Mouse (Mus musculus) intestine, postnatal 0 days (tissue): ENCODE results near the gene Cyp2d11. TPM values are rescaled to one million over a fixed set of nuclear protein-coding genes. Genes with fewer than 3 reads are reported as not detected.

Experiments
- ATAC-seq: fragments of 200-750 bp; cut with Nextera tagmentation; 2 replicates; pipeline ENCODE4 v1.8.0; 2017; ENCODE audit warnings: mild to moderate bottlenecking, moderate TSS enrichment, moderate library complexity
- H3K27ac ChIP-seq: fragments of 300-500 bp; sonication (generic); 2 replicates; pipeline ENCODE4 v1.5.1; 2014; ENCODE audit warnings: mild to moderate bottlenecking, low read depth, low read length, moderate library complexity
- H3K27me3 ChIP-seq: fragments of 300-500 bp; sonication (generic); replicated peaks from 2 replicates; pipeline ENCODE4 v1.6.1; 2014; ENCODE audit warnings: low read length, mixed read lengths; ENCODE audit not compliant: control insufficient read depth, insufficient read depth
- H3K36me3 ChIP-seq: fragments of 300-500 bp; sonication (generic); 2 replicates; pipeline ENCODE4 v1.6.1; 2014; ENCODE audit warnings: mild to moderate bottlenecking, moderate library complexity; ENCODE audit not compliant: control insufficient read depth, insufficient read depth
- H3K4me1 ChIP-seq: fragments of 300-500 bp; sonication (generic); replicated peaks from 2 replicates; pipeline ENCODE4 v1.6.1; 2014; ENCODE audit warnings: antibody characterized with exemption, low read length, mixed read lengths; ENCODE audit not compliant: control insufficient read depth, insufficient read depth
- H3K4me2 ChIP-seq: fragments of 300-500 bp; sonication (generic); replicated peaks from 2 replicates; pipeline ENCODE4 v1.6.1; 2014; ENCODE audit warnings: low read depth, mild to moderate bottlenecking, moderate library complexity
- H3K4me3 ChIP-seq: fragments of 300-500 bp; sonication (generic); 2 replicates; pipeline ENCODE4 v1.5.1; 2014; ENCODE audit warnings: low read depth, low read length
- H3K9ac ChIP-seq: fragments of 300-500 bp; sonication (generic); 2 replicates; pipeline ENCODE4 v1.6.1; 2014; ENCODE audit warnings: mild to moderate bottlenecking, low read depth, low read length
- H3K9me3 ChIP-seq: fragments of 300-500 bp; sonication (generic); 2 replicates; pipeline ENCODE4 v1.6.1; 2016; ENCODE audit warnings: mixed run types; ENCODE audit not compliant: control insufficient read depth
- CTCF ChIP-seq: sonication (generic); IDR thresholded peaks from 2 replicates; pipeline ENCODE4 v1.5.1; 2016; ENCODE audit warnings: low read depth, mild to moderate bottlenecking, control low read depth, antibody characterized with exemption, moderate library complexity
- WGBS: fragments of 180-500 bp; shearing (Covaris S2); extraction: QIAGEN DNeasy Blood & Tissue Kit; methylation state at CpG from one replicate; pipeline ENCODE4 v1.1.7; 2014; 5-methylcytosine and 5-hydroxymethylcytosine counted together
- polyA plus RNA-seq: library from polyadenylated mRNA; unstranded; fragments of >200 nt; fragmentation: Nextera tagmentation; extraction: Ambion mirVana; gene quantifications from 2 replicates; pipeline ENCODE4 v1.2.1, GENCODE M21; 2015

The Cyp2d11 gene
- polyA plus RNA-seq, 1 experiment from 2014 or later: not detected

DNA sequence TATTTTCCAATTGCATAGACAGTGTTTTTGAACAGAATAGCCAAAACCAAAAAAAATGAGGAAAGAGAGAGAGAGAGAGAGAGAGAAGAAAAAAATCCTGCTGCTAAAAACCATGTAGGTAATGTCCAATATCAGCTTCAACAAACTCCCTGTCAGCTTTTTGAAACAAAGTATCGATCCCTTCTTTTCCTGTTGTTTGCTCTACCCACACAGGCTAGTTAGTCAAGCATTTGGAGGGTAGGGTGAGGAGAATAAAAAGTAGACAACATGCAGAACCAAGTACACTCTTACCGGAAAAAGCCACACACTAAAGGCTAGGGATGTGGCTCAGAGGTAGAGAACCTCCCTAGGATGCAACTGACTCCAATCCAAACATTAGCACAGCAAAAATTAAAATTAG is 8.1 kb downstream of the Cyp2d11 start:
- H3K4me2 ChIP-seq: no peak overlapping the region
- no peaks in the 10 kb centered on the region for H3K9me3 ChIP-seq
- 82% methylated on average over 2 of the region's 2 CpGs for WGBS
- no peaks in the 10 kb centered on the region for H3K27me3 ChIP-seq
- no peak for TF ChIP-seq CTCF
- ATAC-seq: no peak
- H3K36me3 ChIP-seq: no peaks in the 10 kb centered on the region
- H3K27ac ChIP-seq: no peak overlapping the region
- no peaks in the 10 kb centered on the region for H3K4me1 ChIP-seq
- H3K4me3 ChIP-seq: no peak overlapping the region
- H3K9ac ChIP-seq: no peak overlapping the region

DNA sequence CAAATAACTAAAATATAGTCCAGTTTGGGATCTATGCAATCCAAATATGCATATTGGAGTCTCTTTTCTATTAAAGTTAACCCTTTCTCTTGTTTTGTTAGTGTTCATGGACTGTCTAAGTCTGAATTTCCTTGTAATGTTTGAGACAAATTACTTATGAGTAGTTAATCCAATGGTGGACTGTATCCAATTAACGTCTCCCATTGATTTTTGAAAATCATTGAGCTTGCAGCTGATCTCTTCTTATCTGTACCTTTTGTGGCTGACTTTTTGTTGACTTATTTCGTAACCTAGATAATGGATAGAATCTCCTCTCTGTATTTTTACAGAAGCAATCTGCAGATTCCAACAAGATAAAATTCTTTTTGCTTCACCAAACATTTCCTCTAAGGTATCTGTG is 11.4 kb downstream of the Cyp2d11 start:
- H3K4me2 ChIP-seq: no peak overlapping the region
- WGBS: 62% methylated on average over 2 of the region's 2 CpGs
- H3K9ac ChIP-seq: no peak overlapping the region
- no peak for TF ChIP-seq CTCF
- ATAC-seq: no peak
- H3K4me3 ChIP-seq: no peak overlapping the region
- no peaks in the 10 kb centered on the region for H3K27me3 ChIP-seq
- no peaks in the 10 kb centered on the region for H3K36me3 ChIP-seq
- H3K4me1 ChIP-seq: 0 out of 2 replicates have a peak, but pooled peaks cover 5% of the 10 kb centered on the region
- no peaks in the 10 kb centered on the region for H3K9me3 ChIP-seq
- H3K27ac ChIP-seq: no peak overlapping the region

DNA sequence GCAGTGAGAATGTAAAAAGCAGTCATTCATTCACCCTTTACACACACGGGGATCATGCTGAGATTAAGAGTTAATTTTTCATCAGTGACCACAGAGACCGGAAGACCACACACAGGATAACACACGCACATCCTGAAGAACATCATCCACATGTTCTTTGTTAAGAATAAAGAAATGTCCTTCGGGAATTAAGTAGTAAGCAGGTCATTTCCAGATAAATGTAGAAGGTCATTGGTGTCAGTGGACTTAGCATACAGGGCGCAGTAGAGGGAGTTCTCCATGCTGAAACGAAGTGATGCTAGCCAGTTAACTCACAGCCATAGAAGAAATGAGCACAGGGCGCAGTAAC is 13.1 kb downstream of the Cyp2d11 start:
- Histone ChIP-seq H3K27ac (0 out of 2 replicates have a peak overlapping the region, but pooled peaks have one; percentile 31), H3K4me2 (peak overlapping the region; percentile 73), H3K4me1 (0 out of 2 replicates have a peak, but pooled peaks cover 5% of the 10 kb centered on the region), H3K9me3 (no peaks in the 10 kb centered on the region), H3K27me3 (no peaks in the 10 kb centered on the region), H3K9ac (no peak overlapping the region), H3K36me3 (no peaks in the 10 kb centered on the region), H3K4me3 (0 out of 2 replicates have a peak overlapping the region, but pooled peaks have one; percentile 13)
- ATAC-seq: no peak
- no peak for TF ChIP-seq CTCF
- WGBS: 36% methylated on average over 7 of the region's 7 CpGs

DNA sequence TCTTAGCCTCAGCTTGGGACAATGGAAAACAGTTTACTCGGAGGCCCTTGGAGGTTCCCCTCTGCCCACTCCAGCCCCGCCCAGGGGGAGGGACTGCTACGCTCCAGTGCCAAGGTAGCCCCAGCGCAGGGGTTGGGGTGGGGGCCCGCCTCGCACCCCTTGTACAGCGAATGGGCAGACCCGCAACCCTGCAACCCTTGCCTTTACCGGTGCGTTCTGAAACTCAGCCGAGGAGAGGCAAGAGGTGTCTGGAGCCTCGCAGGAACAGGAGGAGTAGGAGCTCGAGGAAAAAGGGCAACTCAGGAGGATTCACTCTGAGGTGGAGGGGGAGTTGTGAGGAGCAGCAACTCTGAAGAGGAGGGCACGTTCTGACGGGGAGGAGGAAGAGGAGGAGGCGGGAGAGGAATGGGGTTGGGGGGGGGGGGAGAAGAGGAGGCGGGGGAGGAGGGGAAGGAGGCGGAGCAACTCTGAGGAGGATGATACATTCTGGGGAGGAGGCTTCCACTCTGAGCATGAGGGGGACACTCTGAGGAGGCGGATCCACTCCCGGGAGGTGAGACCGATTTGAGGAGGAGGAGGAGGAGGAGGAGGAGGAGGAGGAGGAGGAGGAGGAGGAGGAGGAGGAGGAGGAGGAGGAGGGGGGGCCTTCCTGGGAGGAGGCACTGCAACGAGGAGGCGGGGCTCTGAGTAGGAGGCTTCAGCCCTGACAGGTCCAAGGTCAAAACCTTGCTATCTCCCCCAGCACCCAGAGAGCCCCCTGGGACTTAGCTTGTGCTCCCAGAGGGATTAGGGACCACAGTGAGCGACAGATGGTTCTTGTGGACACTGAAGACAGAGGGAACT is 13.7 kb downstream of the Cyp2d11 start, which contains the start of gene Cyp2d22:
Cyp2d22 (minus strand) TSS at position 390 of the 843 bp plus-strand sequence.
- Histone ChIP-seq H3K9me3 (no peaks in the 10 kb centered on the region), H3K4me3 (peak within 1 kb of the TSS; percentile 51), H3K9ac (peak within 1 kb of the TSS; percentile 59), H3K27ac (peak within 1 kb of the TSS; percentile 84), H3K4me1 (0 out of 2 replicates have a peak, but pooled peaks cover 5% of the 10 kb centered on the region), H3K27me3 (no peaks in the 10 kb centered on the region), H3K4me2 (peak within 1 kb of the TSS; percentile 73), H3K36me3 (no peaks in the 10 kb centered on the region)
- ATAC-seq: peak; percentile 63
- TF ChIP-seq CTCF: no peak
- 2% methylated on average over 18 of the region's 24 CpGs for WGBS

DNA sequence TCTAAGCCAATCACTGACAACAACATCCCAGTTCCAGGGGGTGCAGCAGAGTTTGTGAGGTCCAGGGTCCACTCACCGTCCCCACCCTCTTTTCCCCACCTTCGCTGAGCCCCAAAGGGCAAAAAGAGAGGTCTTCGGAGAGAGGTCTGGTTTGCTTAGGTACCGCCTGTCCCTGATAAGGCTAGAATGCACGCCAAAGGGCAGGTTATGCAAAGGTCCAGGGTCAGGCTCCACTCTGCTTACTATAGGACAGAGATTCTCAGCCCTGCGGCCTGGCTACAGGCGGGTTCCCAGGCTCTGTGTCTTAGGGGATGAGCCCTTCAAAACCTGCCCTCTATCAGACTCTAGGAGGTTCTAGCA is 14.3 kb downstream of the Cyp2d11 start:
- Histone ChIP-seq H3K36me3 (no peaks in the 10 kb centered on the region), H3K9ac (peak overlapping the region; percentile 59), H3K4me1 (0 out of 2 replicates have a peak, but pooled peaks cover 5% of the 10 kb centered on the region), H3K27ac (peak overlapping the region; percentile 84), H3K4me3 (peak overlapping the region; percentile 51), H3K4me2 (peak overlapping the region; percentile 73), H3K27me3 (no peaks in the 10 kb centered on the region), H3K9me3 (no peaks in the 10 kb centered on the region)
- whole genome bisulfite sequencing: 17% methylated on average over 7 of the region's 7 CpGs
- no peak for TF ChIP-seq CTCF
- peak; percentile 70 for ATAC-seq

DNA sequence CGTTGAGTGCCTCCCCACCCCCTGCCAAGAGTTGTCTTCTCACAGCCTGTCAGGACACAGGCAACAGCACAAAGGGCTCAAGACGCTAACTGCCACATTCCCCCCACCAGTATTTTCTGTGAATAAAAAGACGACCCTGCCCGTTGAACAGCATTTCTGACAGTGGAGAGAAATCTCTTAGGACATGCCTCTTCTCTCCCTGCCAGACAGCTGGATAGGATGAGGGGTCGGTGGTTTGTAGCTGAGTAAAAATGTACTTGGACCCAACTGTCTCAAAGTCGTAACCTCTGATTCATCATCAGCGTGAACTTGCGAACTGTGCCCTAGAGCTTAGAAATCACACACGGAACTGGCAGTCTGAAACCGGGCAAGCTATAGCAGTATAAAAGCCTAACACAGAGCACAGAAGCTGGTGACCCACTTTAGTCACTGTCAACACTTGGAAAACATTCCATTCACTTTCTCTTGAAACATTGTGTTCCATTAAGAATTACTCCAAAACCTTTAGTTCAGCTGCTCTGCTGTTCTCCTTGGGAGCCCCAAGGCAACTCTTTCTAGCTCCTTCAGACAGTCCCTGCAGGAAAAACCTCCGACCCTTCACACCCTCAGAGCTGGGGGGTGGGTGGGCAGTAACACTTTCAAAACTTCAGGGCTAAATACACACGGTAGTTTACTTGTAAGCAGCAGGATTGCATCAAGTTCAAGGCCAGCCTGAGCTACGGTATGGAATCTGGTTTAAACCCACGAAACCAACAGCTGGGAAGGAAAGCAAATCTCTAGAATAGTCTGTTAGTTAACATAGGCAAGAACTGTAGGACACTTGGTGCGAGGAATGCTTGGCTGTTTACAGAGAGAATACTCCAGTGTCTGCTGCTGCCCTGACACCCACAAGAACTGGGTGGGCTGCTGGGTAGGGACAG is 15.3 kb downstream of the Cyp2d11 start:
- Histone ChIP-seq H3K4me2 (peak overlapping the region; percentile 73), H3K27ac (peak overlapping the region; percentile 84), H3K9ac (no peak overlapping the region), H3K9me3 (no peaks in the 10 kb centered on the region), H3K27me3 (no peaks in the 10 kb centered on the region), H3K4me1 (0 out of 2 replicates have a peak, but pooled peaks cover 5% of the 10 kb centered on the region), H3K36me3 (peaks cover 4% of the 10 kb centered on the region), H3K4me3 (peak overlapping the region; percentile 51; the same call in 1 of the 2 replicates)
- 38% methylated on average over 15 of the region's 15 CpGs for WGBS
- no peak for TF ChIP-seq CTCF
- 0 out of 2 replicates have a peak, but pooled peaks have one; percentile 25 for ATAC-seq
